Mouse (Mus musculus): Measurements from ENCODE around the gene C1qtnf4. TPM values are rescaled to one million over a fixed set of nuclear protein-coding genes. Genes with fewer than 3 reads are reported as not detected.
A peak's percentile ranks its signal among the peaks of the same experiment; 100 is the strongest.

The C1qtnf4 gene
- polyA plus RNA-seq, 1 experiment = not detected

DNA sequence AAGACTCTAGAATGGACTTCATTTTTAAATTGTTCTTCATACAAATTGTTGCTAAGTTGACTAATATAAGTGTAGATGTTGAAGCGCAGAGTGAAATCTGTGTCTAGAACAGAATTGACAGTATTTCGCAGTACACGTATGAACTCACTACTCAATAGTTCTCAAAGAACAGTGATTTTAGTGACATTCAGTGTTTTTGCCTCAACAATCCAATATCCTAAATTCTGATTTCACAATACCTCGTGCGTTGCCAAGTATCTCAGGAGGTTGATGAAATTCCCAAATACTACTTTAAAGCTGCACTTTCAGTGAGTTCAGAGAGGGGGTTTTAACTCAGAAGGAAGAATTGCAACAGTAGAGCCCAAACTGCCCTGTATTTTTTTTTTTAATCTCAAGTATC lies 37.3 kb upstream of the C1qtnf4 start:
- no peak overlapping the region for H3K27ac ChIP-seq (ENCODE audit: insufficient read depth, low read depth, low read length)
- no peak overlapping the region for H3K4me3 ChIP-seq (ENCODE audit: insufficient read depth, low read depth, low read length)
- 73% methylated on average over 5 of the region's 5 CpGs for WGBS
- H3K4me1 ChIP-seq (ENCODE audit: control insufficient read depth, insufficient read depth, low read length) = no peaks in the 10 kb centered on the region
- TF ChIP-seq CTCF (IDR thresholded peaks at IDR 0.05; ENCODE audit: insufficient read depth, low read depth, low read length) (no peak), POLR2A (IDR thresholded peaks at IDR 0.05; ENCODE audit: insufficient read depth, low read depth, low read length) (no peak)

DNA sequence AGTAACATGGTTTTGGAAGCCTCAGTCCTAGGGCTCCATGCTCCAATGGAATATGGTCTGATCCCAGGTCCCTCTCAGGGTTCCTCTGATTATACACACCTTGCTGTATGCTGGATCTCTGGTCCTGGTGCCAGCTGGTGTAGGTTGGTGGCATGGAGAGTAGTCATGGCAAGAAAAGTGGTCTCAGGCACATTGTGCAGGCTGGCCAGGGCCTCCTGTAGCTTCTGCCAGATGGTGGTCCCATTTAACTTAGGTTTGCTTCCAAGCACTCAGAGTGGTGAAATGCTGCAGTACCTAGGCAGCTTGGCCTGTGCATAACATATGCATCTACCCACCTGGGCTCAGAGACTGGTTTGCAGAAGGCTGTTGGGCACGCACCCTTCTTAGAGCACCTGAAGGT lies 35.3 kb upstream of the C1qtnf4 start:
- H3K4me1 ChIP-seq (ENCODE audit: control insufficient read depth, insufficient read depth, low read length) = no peaks in the 10 kb centered on the region
- H3K27ac ChIP-seq (ENCODE audit: insufficient read depth, low read depth, low read length) = no peak overlapping the region
- WGBS = 94% methylated on average over 1 of the region's 1 CpGs
- TF ChIP-seq CTCF (IDR thresholded peaks at IDR 0.05; ENCODE audit: insufficient read depth, low read depth, low read length) = no peak
- TF ChIP-seq POLR2A (IDR thresholded peaks at IDR 0.05; ENCODE audit: insufficient read depth, low read depth, low read length) = no peak
- no peak overlapping the region for H3K4me3 ChIP-seq (ENCODE audit: insufficient read depth, low read depth, low read length)

DNA sequence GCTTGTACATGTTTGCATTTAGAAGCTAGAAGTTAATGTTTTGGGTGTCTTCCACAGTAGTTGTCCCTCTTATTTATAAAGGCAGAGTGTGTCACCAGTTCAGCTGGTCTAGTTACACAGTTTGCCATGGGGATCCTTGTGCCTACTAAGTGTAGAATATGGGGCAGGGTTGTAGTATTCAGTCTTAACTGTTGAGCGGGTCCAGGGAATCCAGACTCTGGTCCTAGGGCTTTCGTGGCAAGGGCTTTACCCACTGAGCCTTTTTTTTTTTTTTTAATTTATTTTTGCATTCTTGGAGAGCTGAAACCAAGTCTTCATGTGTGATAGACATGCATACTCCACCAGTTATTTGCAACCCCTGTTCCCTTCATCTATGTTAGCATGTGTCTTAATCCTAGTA lies 24.2 kb upstream of the C1qtnf4 start:
- no peak overlapping the region for H3K4me3 ChIP-seq (ENCODE audit: insufficient read depth, low read depth, low read length)
- H3K4me1 ChIP-seq (ENCODE audit: control insufficient read depth, insufficient read depth, low read length) = no peaks in the 10 kb centered on the region
- no peak for TF ChIP-seq POLR2A (IDR thresholded peaks at IDR 0.05; ENCODE audit: insufficient read depth, low read depth, low read length)
- no peak for TF ChIP-seq CTCF (IDR thresholded peaks at IDR 0.05; ENCODE audit: insufficient read depth, low read depth, low read length)
- no peak overlapping the region for H3K27ac ChIP-seq (ENCODE audit: insufficient read depth, low read depth, low read length)
- 96% methylated on average over 2 of the region's 2 CpGs for WGBS

DNA sequence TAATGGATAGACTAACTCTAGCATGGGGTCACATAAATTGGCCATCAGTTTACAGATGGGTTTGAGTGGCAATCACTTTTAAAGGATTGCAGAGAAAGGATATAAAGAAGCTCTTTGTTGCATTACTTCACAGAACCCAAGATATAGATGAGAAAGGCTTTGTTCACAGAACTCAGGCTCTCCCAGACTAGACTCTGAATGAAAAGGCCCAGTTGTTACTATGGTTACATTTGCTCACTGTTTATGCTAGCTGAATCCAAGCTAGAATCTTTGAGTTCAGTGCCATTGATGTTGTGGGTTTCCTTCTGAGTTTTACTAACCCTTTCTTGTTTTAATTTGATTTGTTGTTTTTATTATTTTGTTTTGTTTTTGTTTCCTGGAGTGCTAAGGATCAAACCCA lies 21.5 kb upstream of the C1qtnf4 start:
- no peak overlapping the region for H3K27ac ChIP-seq (ENCODE audit: insufficient read depth, low read depth, low read length)
- peaks cover 5% of the 10 kb centered on the region for H3K4me1 ChIP-seq (ENCODE audit: control insufficient read depth, insufficient read depth, low read length)
- TF ChIP-seq CTCF (IDR thresholded peaks at IDR 0.05; ENCODE audit: insufficient read depth, low read depth, low read length) (no peak), POLR2A (IDR thresholded peaks at IDR 0.05; ENCODE audit: insufficient read depth, low read depth, low read length) (no peak)
- H3K4me3 ChIP-seq (ENCODE audit: insufficient read depth, low read depth, low read length) = no peak overlapping the region

DNA sequence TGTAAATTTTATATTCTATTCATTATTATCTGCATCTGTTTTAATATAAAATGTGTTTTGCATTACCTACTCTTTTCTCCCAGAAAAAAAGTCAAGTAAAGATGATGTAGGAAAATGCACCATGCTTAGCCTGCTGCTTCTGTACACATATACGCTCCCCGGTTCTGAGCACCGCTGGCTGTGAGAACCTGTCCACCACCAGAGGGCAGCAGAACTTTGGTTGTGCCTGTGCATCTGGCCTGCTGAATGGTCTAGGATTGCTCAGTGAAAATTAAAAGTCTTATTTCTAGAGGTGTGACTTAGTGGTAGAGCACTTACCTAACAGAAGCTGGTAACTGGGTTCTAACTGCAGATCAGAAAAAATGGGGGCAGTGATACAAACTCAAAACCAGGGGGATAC lies 19.1 kb upstream of the C1qtnf4 start:
- H3K27ac ChIP-seq (ENCODE audit: insufficient read depth, low read depth, low read length) = no peak overlapping the region
- H3K4me3 ChIP-seq (ENCODE audit: insufficient read depth, low read depth, low read length) = no peak overlapping the region
- WGBS = 6% methylated on average over 3 of the region's 3 CpGs
- TF ChIP-seq CTCF (IDR thresholded peaks at IDR 0.05; ENCODE audit: insufficient read depth, low read depth, low read length) (peak; percentile 85), POLR2A (IDR thresholded peaks at IDR 0.05; ENCODE audit: insufficient read depth, low read depth, low read length) (no peak)
- peaks cover 13% of the 10 kb centered on the region for H3K4me1 ChIP-seq (ENCODE audit: control insufficient read depth, insufficient read depth, low read length)

DNA sequence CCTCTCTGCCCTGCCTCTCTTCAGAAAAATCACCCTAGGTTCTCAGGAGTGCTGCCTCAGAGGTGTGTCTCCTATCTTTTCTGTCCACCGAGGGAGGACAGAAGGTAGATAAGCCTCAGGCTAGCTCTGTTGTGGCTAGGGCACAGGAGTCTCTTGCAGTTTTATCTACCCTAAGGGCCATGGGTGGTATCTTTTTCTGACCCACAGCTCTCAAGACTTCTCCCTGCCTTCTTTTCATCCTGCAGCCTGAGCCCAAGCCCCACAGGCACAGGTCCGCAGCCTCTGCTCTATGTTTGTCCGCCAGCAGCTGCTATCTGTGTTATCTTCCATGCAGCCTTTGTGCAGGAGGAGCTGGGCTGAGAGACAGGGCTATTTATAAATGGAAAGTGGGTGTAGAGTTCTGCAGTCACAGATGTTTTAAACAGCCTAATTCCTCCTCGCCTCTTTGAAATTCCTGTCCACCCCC lies 15.5 kb upstream of the C1qtnf4 start:
- peak overlapping the region; percentile 97 for H3K27ac ChIP-seq (ENCODE audit: insufficient read depth, low read depth, low read length)
- 9% methylated on average over 4 of the region's 4 CpGs for WGBS

DNA sequence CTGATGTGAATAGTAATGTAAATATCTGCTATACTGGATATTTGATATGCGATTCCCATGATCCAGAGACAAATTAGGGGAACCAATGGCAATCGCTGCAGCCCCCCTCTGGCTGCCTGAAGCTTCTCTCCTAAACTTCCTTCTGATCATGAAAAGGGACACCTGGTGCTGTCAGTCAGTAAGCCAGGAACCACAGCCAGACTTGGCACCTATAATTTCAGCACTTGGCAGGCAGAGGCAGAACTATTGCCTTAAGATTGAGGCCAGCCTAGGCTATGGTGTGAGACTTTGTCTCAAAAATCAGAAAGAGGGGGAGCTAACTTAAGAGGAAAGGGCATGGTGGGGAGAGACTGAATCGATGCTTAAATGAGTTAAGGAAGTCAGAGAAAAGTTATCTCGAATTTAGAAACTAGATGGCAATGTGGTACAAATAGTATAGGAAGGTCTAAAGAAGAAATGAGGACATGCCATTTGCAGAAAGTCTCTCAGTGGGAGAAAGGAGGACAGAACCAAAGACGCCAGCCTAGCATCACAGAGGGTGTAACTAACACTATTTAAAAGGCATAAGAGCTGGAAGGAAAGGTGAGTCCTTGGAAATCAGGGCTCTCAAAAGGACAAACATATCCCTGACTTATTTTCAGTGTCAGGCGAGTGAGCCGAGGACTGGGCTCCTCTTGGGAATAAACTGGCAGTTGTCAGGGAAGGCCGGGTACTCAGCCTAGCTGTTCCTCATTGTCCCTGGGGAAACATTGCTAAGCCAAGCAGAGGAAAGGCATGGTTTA lies 14.3 kb upstream of the C1qtnf4 start:
- Histone ChIP-seq H3K27ac (ENCODE audit: insufficient read depth, low read depth, low read length) (peak overlapping the region; percentile 97), H3K4me1 (ENCODE audit: control insufficient read depth, insufficient read depth, low read length) (peaks cover 18% of the 10 kb centered on the region), H3K4me3 (ENCODE audit: insufficient read depth, low read depth, low read length) (no peak overlapping the region)
- WGBS = 33% methylated on average over 8 of the region's 8 CpGs
- TF ChIP-seq CTCF (IDR thresholded peaks at IDR 0.05; ENCODE audit: insufficient read depth, low read depth, low read length) (no peak), POLR2A (IDR thresholded peaks at IDR 0.05; ENCODE audit: insufficient read depth, low read depth, low read length) (no peak)

More for the DNA sequence above, 15.5 kb upstream of the C1qtnf4 start:
- Histone ChIP-seq H3K4me1 (ENCODE audit: control insufficient read depth, insufficient read depth, low read length) (peaks cover 18% of the 10 kb centered on the region), H3K4me3 (ENCODE audit: insufficient read depth, low read depth, low read length) (no peak overlapping the region)
- TF ChIP-seq POLR2A (IDR thresholded peaks at IDR 0.05; ENCODE audit: insufficient read depth, low read depth, low read length) (peak; percentile 42; the same call in 1 of the 2 replicates), CTCF (IDR thresholded peaks at IDR 0.05; ENCODE audit: insufficient read depth, low read depth, low read length) (no peak)

DNA sequence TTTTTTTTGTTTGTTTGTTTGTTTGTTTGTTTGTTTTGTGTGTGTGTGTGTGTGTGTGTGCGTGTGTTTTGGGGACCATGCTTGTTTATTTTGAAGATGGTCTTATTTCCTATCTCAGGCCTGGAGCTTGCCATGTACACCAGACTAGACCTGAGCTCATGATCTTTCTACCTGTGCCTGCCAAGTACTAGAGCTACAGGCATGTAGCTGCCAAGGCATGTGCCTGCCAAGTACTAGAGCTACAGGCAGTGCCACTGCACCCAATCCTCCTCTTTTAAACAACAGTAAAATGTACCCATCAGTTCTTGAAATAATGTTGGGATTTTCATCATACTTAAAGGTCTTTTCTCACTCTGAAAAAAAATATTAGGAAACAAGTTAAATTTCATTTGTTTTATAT lies 11.6 kb upstream of the C1qtnf4 start:
- no peak overlapping the region for H3K27ac ChIP-seq (ENCODE audit: insufficient read depth, low read depth, low read length)
- no peak overlapping the region for H3K4me3 ChIP-seq (ENCODE audit: insufficient read depth, low read depth, low read length)
- whole genome bisulfite sequencing = 94% methylated on average over 1 of the region's 1 CpGs
- peaks cover 18% of the 10 kb centered on the region for H3K4me1 ChIP-seq (ENCODE audit: control insufficient read depth, insufficient read depth, low read length)
- TF ChIP-seq CTCF (IDR thresholded peaks at IDR 0.05; ENCODE audit: insufficient read depth, low read depth, low read length) (no peak), POLR2A (IDR thresholded peaks at IDR 0.05; ENCODE audit: insufficient read depth, low read depth, low read length) (no peak)

DNA sequence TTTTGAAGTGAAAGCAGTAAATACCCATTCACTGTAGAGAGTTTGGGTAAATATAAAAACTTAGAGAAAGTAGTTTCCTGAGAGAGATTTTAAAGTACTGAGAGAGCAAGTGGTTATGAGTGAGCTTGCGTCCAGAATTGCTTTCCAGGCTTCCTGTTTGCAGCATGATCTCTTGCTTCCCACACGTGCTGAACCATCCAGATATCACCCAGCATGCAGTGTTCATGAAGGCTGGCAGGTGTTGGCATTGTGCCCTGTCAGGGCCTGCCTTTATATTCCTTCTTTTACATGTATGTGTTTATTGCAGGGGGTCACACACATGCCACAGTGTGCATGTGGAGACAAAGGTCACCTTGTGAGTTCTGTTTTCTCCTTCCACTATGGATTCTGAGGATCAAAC lies 10.4 kb upstream of the C1qtnf4 start:
- TF ChIP-seq CTCF (IDR thresholded peaks at IDR 0.05; ENCODE audit: insufficient read depth, low read depth, low read length) (no peak), POLR2A (IDR thresholded peaks at IDR 0.05; ENCODE audit: insufficient read depth, low read depth, low read length) (no peak)

More for the DNA sequence above, 10.4 kb upstream of the C1qtnf4 start:
- Histone ChIP-seq H3K27ac (ENCODE audit: insufficient read depth, low read depth, low read length) (no peak overlapping the region), H3K4me3 (ENCODE audit: insufficient read depth, low read depth, low read length) (no peak overlapping the region), H3K4me1 (ENCODE audit: control insufficient read depth, insufficient read depth, low read length) (peaks cover 16% of the 10 kb centered on the region)
- 50% methylated on average over 2 of the region's 2 CpGs for WGBS
